In genomic region chr6:84755266-84755665, GRCm38 (mm10) we compare ENCODE assay signal across 16 mouse cellular contexts.
DNase-seq lines count a peak whose midpoint lies in the region.
"Had no signal": no experiment of that assay in that cellular context is flagged by ENCODE, and none has a peak within 500 bp of the region (broad histone marks: within the 10 kb centered on the region; RNA-seq: fewer than 3 reads in every experiment).

No protein-coding gene starts in this region.

- intact Hi-C loops in heart, postnatal 14 days (cut with DNase I) = no loop called here

- DNase-seq in heart, adult 11 months = peak; percentile 64
- DNase-seq in heart, postnatal 14 days = no peak
- peak; percentile 5 for DNase-seq in Muller cell, postnatal 12 days (ENCODE audit: inconsistent ontology term)
- peak; percentile 42 for DNase-seq in adrenal gland, adult 8-10 months
- peak; percentile 35 for DNase-seq in adrenal gland, postnatal 36 days
- DNase-seq in lung, adult 18-20 months = no peak
- no peak for DNase-seq in frontal cortex, postnatal 10 days (ENCODE audit: low spot score in 2 of 2)
- DNase-seq: cerebellum, adult 11-12 months; cerebellum, adult 8-10 months; cerebellum, postnatal 10 days; cerebellum, postnatal 36 days; forebrain, postnatal 0 days; gastrocnemius, postnatal 25 days; heart, adult 2 months; kidney, adult 18-20 months; kidney, adult 9 months had no signal

Comparison
In these comparisons a context has a peak if more than half of its experiments do, and no peak if none do; other contexts are left out.
1. DNase-seq: peak in heart, adult 11 months (single experiment), Muller cell, postnatal 12 days (single experiment), adrenal gland, adult 8-10 months (single experiment) and adrenal gland, postnatal 36 days (2 of 2); none in heart, postnatal 14 days (0 of 2), lung, adult 18-20 months (0 of 2) and frontal cortex, postnatal 10 days (0 of 2).